Mouse (Mus musculus) intestine, embryonic 14.5 days (tissue): ENCODE measurements around the gene Pirb. TPM values are rescaled to one million over a fixed set of nuclear protein-coding genes. Genes with fewer than 3 reads are reported as not detected.
"Not testable (repeated sequence)": the region's sequence is repeated elsewhere in the genome, so short reads cannot be mapped to it uniquely, and the experiment has no call there.

Experiments
- ATAC-seq: fragments of 200-750 bp; cut with Nextera tagmentation; replicated peaks from 2 replicates; pipeline ENCODE4 v1.8.0; 2017; ENCODE audit warnings: low read depth, moderate number of reproducible peaks, moderate TSS enrichment, moderate library complexity; ENCODE audit not compliant: low FRiP score, low TSS enrichment
- DNase-seq: peaks from one replicate; pipeline ENCODE4 v3.0.0-alpha.2; 2018; ENCODE audit warnings: low spot score
- H3K27ac ChIP-seq: fragments of 300-500 bp; sonication (generic); 2 replicates; pipeline ENCODE4 v1.5.1; 2014; ENCODE audit warnings: low read depth, mild to moderate bottlenecking, control low read depth
- H3K27me3 ChIP-seq: fragments of 300-500 bp; sonication (generic); replicated peaks from 2 replicates; pipeline ENCODE4 v1.6.1; 2014; ENCODE audit warnings: low read length, control low read depth; ENCODE audit not compliant: control insufficient read depth, insufficient read depth
- H3K36me3 ChIP-seq: fragments of 300-500 bp; sonication (generic); 2 replicates; pipeline ENCODE4 v1.6.1; 2014; ENCODE audit warnings: low read length, control low read depth; ENCODE audit not compliant: control insufficient read depth, insufficient read depth
- H3K4me1 ChIP-seq: fragments of 300-500 bp; sonication (generic); replicated peaks from 2 replicates; pipeline ENCODE4 v1.6.1; 2014; ENCODE audit warnings: low read length, control low read depth, mixed read lengths; ENCODE audit not compliant: control insufficient read depth, insufficient read depth
- H3K4me2 ChIP-seq: fragments of 300-500 bp; sonication (generic); 2 replicates; pipeline ENCODE4 v1.6.1; 2014; ENCODE audit warnings: low read length
- H3K4me3 ChIP-seq: fragments of 300-500 bp; sonication (generic); 2 replicates; pipeline ENCODE4 v1.5.1; 2014; ENCODE audit warnings: low read depth, low read length, control low read depth, mixed read lengths
- H3K9ac ChIP-seq: fragments of 300-500 bp; sonication (generic); 2 replicates; pipeline ENCODE4 v1.6.1; 2014; ENCODE audit warnings: mild to moderate bottlenecking, low read length
- H3K9me3 ChIP-seq: fragments of 300-500 bp; sonication (generic); 2 replicates; pipeline ENCODE4 v1.6.1; 2016; ENCODE audit warnings: low read length, control low read depth; ENCODE audit not compliant: control insufficient read depth
- WGBS: fragments of 180-500 bp; shearing (Covaris S2); extraction: QIAGEN DNeasy Blood & Tissue Kit; methylation state at CpG from one replicate; pipeline ENCODE4 v1.1.7; 2014; 5-methylcytosine and 5-hydroxymethylcytosine counted together
- polyA plus RNA-seq: library from polyadenylated mRNA; unstranded; fragments of >200 nt; fragmentation: Nextera tagmentation; extraction: Ambion mirVana; gene quantifications from 2 replicates; pipeline ENCODE4 v1.2.1, GENCODE M21; 2014

Gene Pirb
- polyA plus RNA-seq, 1 experiment from 2014 or later = 0.81 TPM

GRCm38 (mm10) chr7:3707027-3707426 is 13.2 kb downstream of the Pirb start:
- Histone ChIP-seq H3K27ac (peak overlapping the region; percentile 43; the same call in 1 of the 2 replicates), H3K9ac (no peak overlapping the region), H3K4me2 (peak overlapping the region; percentile 5; the same call in 1 of the 2 replicates), H3K9me3 (no peaks in the 10 kb centered on the region), H3K27me3 (no peaks in the 10 kb centered on the region), H3K4me1 (peaks cover 12% of the 10 kb centered on the region; the same call in 1 of the 2 replicates), H3K36me3 (peaks cover 33% of the 10 kb centered on the region), H3K4me3 (no peak overlapping the region)
- ATAC-seq (no peak), DNase-seq (no peak)
- 61% methylated on average over 4 of the region's 4 CpGs for WGBS

- peaks cover 34% of the 10 kb centered on the region for H3K36me3 ChIP-seq
- 58% methylated on average over 11 of the region's 11 CpGs for WGBS
- H3K9me3 ChIP-seq = no peaks in the 10 kb centered on the region
- 0 out of 2 replicates have a peak overlapping the region, but pooled peaks have one; percentile 7 for H3K27ac ChIP-seq
- H3K4me2 ChIP-seq = peak overlapping the region; percentile 96
- DNase-seq (no peak), ATAC-seq (no peak)
- peak overlapping the region; percentile 93 for H3K4me3 ChIP-seq
- H3K9ac ChIP-seq = peak overlapping the region; percentile 96
- peaks cover 12% of the 10 kb centered on the region; the same call in 1 of the 2 replicates for H3K4me1 ChIP-seq
- H3K27me3 ChIP-seq = no peaks in the 10 kb centered on the region
Measured at GRCm38 (mm10) chr7:3706343-3706934, 13.8 kb downstream of the Pirb start.

GRCm38 (mm10) chr7:3705911-3706310 is 14.3 kb downstream of the Pirb start:
- peak overlapping the region; percentile 93 for H3K4me3 ChIP-seq
- DNase-seq (peak; percentile 56), ATAC-seq (no peak)
- no peaks in the 10 kb centered on the region for H3K27me3 ChIP-seq
- H3K4me1 ChIP-seq = peaks cover 12% of the 10 kb centered on the region; the same call in 1 of the 2 replicates
- peaks cover 39% of the 10 kb centered on the region for H3K36me3 ChIP-seq
- 0 out of 2 replicates have a peak overlapping the region, but pooled peaks have one; percentile 7 for H3K27ac ChIP-seq
- no peaks in the 10 kb centered on the region for H3K9me3 ChIP-seq
- 28% methylated on average over 6 of the region's 6 CpGs for WGBS
- peak overlapping the region; percentile 96 for H3K9ac ChIP-seq
- H3K4me2 ChIP-seq = peak overlapping the region; percentile 96

- not testable (repeated sequence) for ATAC-seq, H3K27me3 ChIP-seq, H3K9me3 ChIP-seq, DNase-seq
- peak overlapping the region; percentile 95 for H3K27ac ChIP-seq
- 6% methylated on average over 6 of the region's 7 CpGs for WGBS
- peaks cover 12% of the 10 kb centered on the region; the same call in 1 of the 2 replicates for H3K4me1 ChIP-seq
- peaks cover 43% of the 10 kb centered on the region for H3K36me3 ChIP-seq
- H3K4me3 ChIP-seq = peak overlapping the region; percentile 93
- H3K4me2 ChIP-seq = peak overlapping the region; percentile 96
- peak overlapping the region; percentile 96 for H3K9ac ChIP-seq
Measured at GRCm38 (mm10) chr7:3705461-3705860, 14.7 kb downstream of the Pirb start.

DNA sequence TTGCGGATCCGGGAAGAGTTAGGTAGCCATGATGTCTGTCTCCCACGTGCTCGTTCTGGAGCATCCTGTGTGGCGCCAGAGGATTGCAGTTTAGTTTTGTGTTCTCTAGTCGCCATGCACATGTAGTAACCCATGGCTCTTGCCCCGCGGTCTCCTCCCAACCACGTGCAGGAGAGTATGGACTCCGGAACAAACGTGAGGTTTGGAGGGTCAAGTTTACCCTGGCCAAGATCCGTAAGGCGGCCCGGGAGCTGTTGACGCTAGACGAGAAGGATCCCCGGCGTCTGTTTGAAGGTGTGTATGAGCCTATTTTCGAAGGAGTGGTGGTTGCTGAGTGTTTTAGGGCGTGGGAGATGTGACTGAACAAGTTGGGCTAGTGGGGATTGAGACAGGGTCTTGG is 15.7 kb downstream of the Pirb start:
- Histone ChIP-seq H3K4me3 (peak overlapping the region; percentile 93), H3K9me3 (no peaks in the 10 kb centered on the region), H3K27ac (peak overlapping the region; percentile 95), H3K4me2 (peak overlapping the region; percentile 96), H3K9ac (peak overlapping the region; percentile 96), H3K27me3 (no peaks in the 10 kb centered on the region), H3K36me3 (peaks cover 53% of the 10 kb centered on the region), H3K4me1 (peaks cover 12% of the 10 kb centered on the region; the same call in 1 of the 2 replicates)
- no peak for DNase-seq
- under 1% methylated on average over 20 of the region's 20 CpGs for WGBS
- ATAC-seq = peak; percentile 28

DNA sequence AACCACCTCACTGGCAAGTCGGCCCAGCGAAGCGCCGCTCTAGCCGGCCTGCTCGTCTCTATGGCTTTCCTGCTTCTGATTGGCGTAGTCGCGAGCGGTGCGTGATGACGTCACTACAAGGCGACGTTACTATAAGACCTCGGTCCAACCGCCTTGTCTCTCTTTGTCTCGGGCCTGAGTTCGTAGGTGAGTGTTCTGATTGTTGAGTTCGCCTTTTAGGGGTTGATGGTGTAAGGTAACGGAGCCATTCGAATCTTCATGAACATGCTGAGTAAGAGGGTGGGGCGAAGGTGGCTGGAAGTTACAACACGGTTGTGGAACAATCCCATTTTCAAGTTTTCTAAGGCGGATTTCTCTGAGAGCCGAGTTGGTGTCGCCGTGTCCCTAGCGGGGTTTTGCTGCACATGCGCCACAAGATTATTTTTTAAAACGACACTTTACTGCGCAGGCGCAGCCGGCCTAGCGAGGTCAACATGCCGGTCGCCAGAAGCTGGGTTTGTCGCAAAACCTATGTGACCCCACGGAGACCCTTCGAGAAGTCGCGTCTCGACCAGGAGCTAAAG is 16.2 kb downstream of the Pirb start, which contains the start of gene Rps9:
Gene Rps9 (plus strand): TSS at position 115 of the 563 bp plus-strand sequence.
- peak; percentile 98 for DNase-seq
- H3K27ac ChIP-seq = peak within 1 kb of the TSS; percentile 95
- ATAC-seq = peak; percentile 92
- no peaks in the 10 kb centered on the region for H3K27me3 ChIP-seq
- H3K9me3 ChIP-seq = no peaks in the 10 kb centered on the region
- peaks cover 58% of the 10 kb centered on the region for H3K36me3 ChIP-seq
- H3K4me3 ChIP-seq = peak within 1 kb of the TSS; percentile 93
- H3K4me1 ChIP-seq = peaks cover 12% of the 10 kb centered on the region; the same call in 1 of the 2 replicates
- peak within 1 kb of the TSS; percentile 96 for H3K4me2 ChIP-seq
- WGBS = 3% methylated on average over 42 of the region's 42 CpGs
- H3K9ac ChIP-seq = peak within 1 kb of the TSS; percentile 96

DNA sequence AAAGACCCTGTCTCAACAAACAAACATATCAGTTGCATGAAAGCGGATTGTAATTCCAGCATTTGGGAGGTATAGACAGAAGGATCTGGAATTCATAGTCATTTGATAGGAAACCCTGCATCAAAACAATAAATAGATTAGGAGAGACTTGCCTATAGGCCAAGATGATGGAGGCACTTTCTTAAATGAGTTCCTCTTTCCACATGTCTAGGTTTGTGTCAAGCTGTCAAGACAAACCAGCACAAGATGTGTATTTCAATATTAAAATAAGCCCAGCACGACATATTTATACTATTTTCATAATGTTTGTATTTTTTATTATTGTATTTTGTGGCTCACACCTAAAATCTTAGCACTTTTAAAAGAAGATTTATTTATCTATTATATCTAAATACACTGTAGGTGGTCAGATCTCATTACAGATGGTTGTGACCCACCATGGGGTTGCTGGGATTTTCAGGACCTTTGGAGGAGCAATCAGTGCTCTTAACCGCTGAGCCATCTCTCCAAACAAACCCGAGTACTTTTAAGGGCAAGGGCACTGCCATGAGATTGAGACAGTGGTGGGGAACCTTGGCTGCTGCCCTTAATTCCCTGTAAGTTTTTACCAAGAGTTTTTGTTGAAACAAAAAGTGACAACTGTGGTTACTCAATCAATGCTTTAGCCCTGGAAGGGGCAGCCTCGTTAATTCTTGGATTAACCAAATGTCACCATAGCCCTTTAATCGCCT is 16.9 kb downstream of the Pirb start:
- peak; percentile 42 for ATAC-seq
- H3K36me3 ChIP-seq = peaks cover 63% of the 10 kb centered on the region
- peak overlapping the region; percentile 96 for H3K4me2 ChIP-seq
- DNase-seq = no peak
- H3K4me3 ChIP-seq = peak overlapping the region; percentile 93
- H3K4me1 ChIP-seq = peaks cover 12% of the 10 kb centered on the region; the same call in 1 of the 2 replicates
- H3K9me3 ChIP-seq = no peaks in the 10 kb centered on the region
- H3K27me3 ChIP-seq = no peaks in the 10 kb centered on the region
- H3K9ac ChIP-seq = peak overlapping the region; percentile 96
- WGBS = 21% methylated on average over 6 of the region's 6 CpGs
- peak overlapping the region; percentile 95 for H3K27ac ChIP-seq

- Histone ChIP-seq H3K9me3 (no peaks in the 10 kb centered on the region), H3K9ac (no peak overlapping the region), H3K27ac (no peak overlapping the region), H3K4me2 (no peak overlapping the region), H3K4me1 (peaks cover 7% of the 10 kb centered on the region; the same call in 1 of the 2 replicates), H3K36me3 (peaks cover 59% of the 10 kb centered on the region), H3K4me3 (no peak overlapping the region), H3K27me3 (no peaks in the 10 kb centered on the region)
- DNase-seq (no peak), ATAC-seq (no peak)
- WGBS = 96% methylated on average over 6 of the region's 6 CpGs
Measured at GRCm38 (mm10) chr7:3698471-3698870, 21.7 kb downstream of the Pirb start.
